Mouse (Mus musculus) stomach, postnatal 0 days (tissue): ENCODE results near the gene Dhh. TPM values are rescaled to one million over a fixed set of nuclear protein-coding genes. Genes with fewer than 3 reads are reported as not detected.

Experiments
- ATAC-seq: fragments of 200-750 bp; cut with Nextera tagmentation; 2 replicates; pipeline ENCODE4 v1.8.0; 2017; ENCODE audit not compliant: low FRiP score, low TSS enrichment
- DNase-seq: peaks from one replicate; pipeline ENCODE4 v3.0.0-alpha.2; 2016; ENCODE audit warnings: low spot score
- H3K27ac ChIP-seq: fragments of 300-500 bp; sonication (generic); replicated peaks from 2 replicates; pipeline ENCODE4 v1.5.1; 2014; ENCODE audit warnings: mild to moderate bottlenecking, control low read depth
- H3K27me3 ChIP-seq: fragments of 300-500 bp; sonication (generic); 2 replicates; pipeline ENCODE4 v1.6.1; 2014; ENCODE audit warnings: low read length; ENCODE audit not compliant: control insufficient read depth, insufficient read depth
- H3K36me3 ChIP-seq: fragments of 300-500 bp; sonication (generic); 2 replicates; pipeline ENCODE4 v1.6.1; 2014; ENCODE audit warnings: low read length, mixed read lengths; ENCODE audit not compliant: control insufficient read depth, insufficient read depth
- H3K4me1 ChIP-seq: fragments of 300-500 bp; sonication (generic); replicated peaks from 2 replicates; pipeline ENCODE4 v1.6.1; 2014; ENCODE audit warnings: antibody characterized with exemption; ENCODE audit not compliant: control insufficient read depth, insufficient read depth
- H3K4me2 ChIP-seq: fragments of 300-500 bp; sonication (generic); replicated peaks from 2 replicates; pipeline ENCODE4 v1.6.1; 2014; ENCODE audit warnings: low read depth, mild to moderate bottlenecking, control low read depth, moderate library complexity
- H3K4me3 ChIP-seq: fragments of 300-500 bp; sonication (generic); 2 replicates; pipeline ENCODE4 v1.5.1; 2014; ENCODE audit warnings: low read depth, low read length, control low read depth
- H3K9ac ChIP-seq: fragments of 300-500 bp; sonication (generic); 2 replicates; pipeline ENCODE4 v1.6.1; 2014; ENCODE audit warnings: mild to moderate bottlenecking, low read length, control low read depth, mixed read lengths
- H3K9me3 ChIP-seq: fragments of 300-500 bp; sonication (generic); 2 replicates; pipeline ENCODE4 v1.6.1; 2016; ENCODE audit warnings: low read length; ENCODE audit not compliant: control insufficient read depth
- CTCF ChIP-seq: IDR thresholded peaks from 2 replicates; pipeline ENCODE4 v1.5.1; 2016; ENCODE audit warnings: antibody characterized with exemption, low read depth, mild to moderate bottlenecking, moderate library complexity
- EP300 ChIP-seq: optimal IDR thresholded peaks from 2 replicates; pipeline ENCODE3; 2016; ENCODE audit warnings: antibody characterized with exemption
- WGBS: fragments of 180-500 bp; shearing (Covaris S2); extraction: QIAGEN DNeasy Blood & Tissue Kit; methylation state at CpG from one replicate; pipeline ENCODE4 v1.1.7; 2014; 5-methylcytosine and 5-hydroxymethylcytosine counted together
- polyA plus RNA-seq: library from polyadenylated mRNA; unstranded; fragments of >200 nt; fragmentation: Nextera tagmentation; extraction: Ambion mirVana; gene quantifications from 2 replicates; pipeline ENCODE4 v1.2.1, GENCODE M21; 2015

The Dhh gene
- polyA plus RNA-seq, 1 experiment from 2014 or later, result 0.89 TPM

DNA sequence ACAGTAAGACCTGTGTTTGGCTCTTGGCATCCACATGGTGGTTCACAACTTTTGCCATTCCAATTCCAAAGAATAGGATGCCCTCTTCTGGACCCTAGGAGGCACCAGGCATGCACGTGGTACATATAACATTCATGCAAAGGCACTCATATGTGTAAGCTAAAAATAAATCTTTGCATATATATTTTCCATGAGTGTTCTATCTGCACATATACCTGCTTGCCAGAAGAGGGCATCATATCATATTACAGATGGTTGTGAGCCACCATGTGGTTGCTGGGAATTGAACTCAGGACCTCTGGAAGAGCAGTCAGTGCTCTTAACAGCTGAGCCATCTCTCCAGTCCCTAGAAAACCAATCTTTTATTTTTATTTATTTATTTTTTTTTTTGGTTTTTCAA lies 3.2 kb upstream of the Dhh start:
- ATAC-seq (no peak), DNase-seq (no peak)
- H3K4me2 ChIP-seq, result no peak overlapping the region
- H3K27me3 ChIP-seq, result peaks cover 6% of the 10 kb centered on the region
- H3K4me1 ChIP-seq, result no peaks in the 10 kb centered on the region
- H3K27ac ChIP-seq, result no peak overlapping the region
- H3K4me3 ChIP-seq, result no peak overlapping the region
- H3K9me3 ChIP-seq, result no peaks in the 10 kb centered on the region
- no peak overlapping the region for H3K9ac ChIP-seq
- no peaks in the 10 kb centered on the region; the same call in 1 of the 2 replicates for H3K36me3 ChIP-seq
- WGBS, result 62% methylated on average over 1 of the region's 1 CpGs
- TF ChIP-seq CTCF, result peak; percentile 30
- no peak for TF ChIP-seq EP300

- ATAC-seq (no peak), DNase-seq (no peak)
- Histone ChIP-seq H3K4me2 (peak overlapping the region; percentile 32), H3K4me1 (0 out of 2 replicates have a peak, but pooled peaks cover 5% of the 10 kb centered on the region), H3K4me3 (peak overlapping the region; percentile 19), H3K27ac (no peak overlapping the region), H3K9ac (no peak overlapping the region), H3K36me3 (no peaks in the 10 kb centered on the region), H3K9me3 (no peaks in the 10 kb centered on the region), H3K27me3 (peaks cover 10% of the 10 kb centered on the region)
- TF ChIP-seq EP300 (no peak), CTCF (no peak)
- WGBS, result 4% methylated on average over 10 of the region's 10 CpGs
Measured at GRCm38 (mm10) chr15:98897495-98897894, 845 bp downstream of the Dhh start.

DNA sequence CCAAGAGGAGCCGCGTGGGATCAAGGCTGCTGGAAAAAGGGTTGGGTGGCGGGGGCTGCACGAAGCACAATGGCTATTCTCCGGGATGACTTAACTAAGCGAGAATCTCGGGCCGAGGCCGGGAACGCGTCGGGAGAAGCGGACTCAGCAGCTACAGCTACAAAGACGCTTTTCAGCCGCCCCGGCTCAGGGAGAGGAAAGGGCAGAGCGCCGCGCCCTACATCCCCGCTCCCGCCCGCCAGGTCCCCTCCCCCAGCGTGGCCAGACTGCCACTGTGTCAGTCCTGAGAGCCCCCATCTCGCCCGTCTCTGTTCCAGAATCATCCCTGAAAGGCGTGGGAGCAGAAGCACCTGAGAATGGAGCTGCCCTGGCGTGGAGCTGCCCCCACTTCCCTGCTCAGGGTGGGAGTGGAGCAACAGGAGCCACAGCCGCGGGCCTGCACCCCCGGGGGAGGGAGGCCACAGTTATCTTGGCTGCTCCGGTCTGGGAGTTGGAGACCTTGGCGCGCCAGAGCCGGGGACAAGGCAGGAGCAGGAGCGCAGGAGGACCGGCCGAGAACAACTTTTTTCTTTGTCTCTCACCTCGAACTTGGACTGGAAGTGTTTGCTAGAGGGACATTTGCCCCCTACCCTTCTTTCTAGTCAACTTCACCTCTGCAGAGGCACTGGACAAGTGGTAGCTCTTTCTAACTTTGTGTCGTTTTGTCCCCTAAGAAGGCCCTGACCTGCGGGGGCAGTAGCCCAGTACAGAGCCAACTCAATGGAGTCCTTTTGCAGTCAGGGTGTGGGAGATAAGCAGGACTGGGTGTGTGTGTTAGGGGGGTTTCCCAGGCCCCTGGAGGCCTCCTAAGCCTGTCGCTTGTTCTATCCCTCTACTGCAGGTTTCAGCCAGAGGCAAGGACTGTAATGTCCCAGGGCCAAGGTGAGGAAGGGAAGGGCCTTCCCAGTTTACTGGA lies 2.4 kb downstream of the Dhh start:
- H3K27me3 ChIP-seq, result peaks cover 10% of the 10 kb centered on the region
- DNase-seq, result peak; percentile 37
- 6% methylated on average over 40 of the region's 41 CpGs for WGBS
- H3K9me3 ChIP-seq, result no peaks in the 10 kb centered on the region
- H3K27ac ChIP-seq, result no peak overlapping the region
- no peak for ATAC-seq
- no peak for TF ChIP-seq EP300
- TF ChIP-seq CTCF, result no peak
- H3K4me2 ChIP-seq, result peak overlapping the region; percentile 49
- 0 out of 2 replicates have a peak, but pooled peaks cover 5% of the 10 kb centered on the region for H3K4me1 ChIP-seq
- no peaks in the 10 kb centered on the region for H3K36me3 ChIP-seq
- peak overlapping the region; percentile 27 for H3K4me3 ChIP-seq
- H3K9ac ChIP-seq, result 0 out of 2 replicates have a peak overlapping the region, but pooled peaks have one; percentile 23

DNA sequence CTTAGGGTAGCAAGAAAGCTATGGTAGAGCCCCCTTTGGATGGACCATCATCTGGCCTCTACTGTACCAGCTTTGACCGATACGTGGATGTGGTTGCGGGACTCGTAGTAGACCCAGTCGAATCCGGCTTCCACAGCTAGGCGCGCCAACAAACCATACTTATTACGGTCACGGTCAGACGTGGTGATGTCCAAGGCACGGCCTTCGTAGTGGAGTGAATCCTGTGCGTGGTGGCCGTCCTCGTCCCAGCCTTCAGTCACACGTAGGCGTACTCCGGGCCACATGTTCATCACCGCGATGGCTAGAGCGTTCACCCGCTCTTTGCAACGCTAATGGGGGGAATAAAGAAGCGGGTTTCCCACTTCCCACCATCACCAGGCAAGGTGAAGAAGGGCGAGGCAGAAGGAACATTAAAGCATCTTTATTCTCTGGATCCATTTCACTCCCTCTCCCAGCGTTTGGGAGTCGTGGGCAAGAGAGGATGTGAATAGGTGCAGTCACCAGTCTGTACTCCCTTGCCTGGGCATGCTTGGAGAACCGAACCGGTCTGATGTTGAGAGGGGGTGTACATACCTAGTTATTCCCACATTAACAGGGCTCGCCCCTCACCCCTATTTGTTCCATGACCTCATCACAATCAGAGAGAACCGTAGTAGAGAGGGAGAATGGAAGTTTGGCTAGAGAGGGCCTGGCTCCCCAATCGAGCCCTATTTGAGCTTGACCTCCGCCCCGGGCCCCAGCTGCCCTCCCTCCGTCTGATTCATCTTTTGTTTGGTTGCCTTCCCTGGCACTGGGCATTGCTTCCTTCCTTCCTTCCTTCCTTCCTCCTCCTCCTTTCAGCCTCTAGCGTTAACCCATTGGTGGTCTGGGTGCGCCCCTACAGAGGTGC lies 3.4 kb downstream of the Dhh start:
- TF ChIP-seq EP300 (no peak), CTCF (no peak)
- Histone ChIP-seq H3K9me3 (no peaks in the 10 kb centered on the region), H3K4me1 (0 out of 2 replicates have a peak, but pooled peaks cover 5% of the 10 kb centered on the region), H3K27me3 (peaks cover 10% of the 10 kb centered on the region), H3K36me3 (no peaks in the 10 kb centered on the region), H3K4me3 (peak overlapping the region; percentile 53), H3K27ac (no peak overlapping the region), H3K9ac (0 out of 2 replicates have a peak overlapping the region, but pooled peaks have one; percentile 23), H3K4me2 (peak overlapping the region; percentile 90)
- DNase-seq (no peak), ATAC-seq (no peak)
- WGBS, result 12% methylated on average over 38 of the region's 38 CpGs

- H3K9ac ChIP-seq, result peak within 1 kb of the TSS; percentile 51
- TF ChIP-seq CTCF (no peak), EP300 (no peak)
- H3K27me3 ChIP-seq, result peaks cover 10% of the 10 kb centered on the region
- under 1% methylated on average over 77 of the region's 77 CpGs for WGBS
- no peak within 1 kb of the TSS for H3K27ac ChIP-seq
- DNase-seq (peak; percentile 55), ATAC-seq (0 out of 2 replicates have a peak, but pooled peaks have one; percentile 15)
- 0 out of 2 replicates have a peak, but pooled peaks cover 5% of the 10 kb centered on the region for H3K4me1 ChIP-seq
- H3K9me3 ChIP-seq, result no peaks in the 10 kb centered on the region
- H3K4me2 ChIP-seq, result peak within 1 kb of the TSS; percentile 90
- H3K36me3 ChIP-seq, result no peaks in the 10 kb centered on the region
- H3K4me3 ChIP-seq, result peak within 1 kb of the TSS; percentile 53
Measured at GRCm38 (mm10) chr15:98893940-98894745, 4.2 kb downstream of the Dhh start, which contains the start of gene Rhebl1. Rhebl1 (minus strand) TSS chr15:98894540.
